In genomic region chr15:85677855-85678254, GRCm38 (mm10) we compare ENCODE assay signal across 8 mouse cellular contexts. TPM values are rescaled to one million over a fixed set of nuclear protein-coding genes. Genes with fewer than 3 reads are reported as not detected.
A peak's percentile ranks its signal among the peaks of the same experiment; 100 is the strongest.
DNase-seq lines count a peak whose midpoint lies in the region; ATAC-seq lines count a peak whose summit lies in the region.

No protein-coding gene starts in this region.

- peak; percentile 79 for DNase-seq in layer of hippocampus, adult 11-12 months (ENCODE audit: low spot score)
- no peak for DNase-seq in layer of hippocampus, adult 9-10 months (ENCODE audit: low spot score)
- peak; percentile 86 to 87 for DNase-seq in cerebellum, adult 18-20 months
- peak; percentile 68 to 85 for DNase-seq in heart, postnatal 14 days
- peak; percentile 84 for DNase-seq in lung, postnatal 36 days
- no peak for DNase-seq in B cell, adult 2 months
- DNase-seq in thymus, postnatal 10 days (ENCODE audit: low spot score in 2 of 2): no peak

- no peak for ATAC-seq in erythroblast, adult 5-6 weeks (replicated peaks; ENCODE audit: low FRiP score, poor library complexity, severe bottlenecking)

- intact Hi-C loops in heart, postnatal 14 days (cut with DNase I): no loop called here

RNA-seq across cellular contexts. Expression of gene Ppara, which starts 56.9 kb away (rescaled TPM):
- total RNA-seq in heart, postnatal 14 days (2021): 10 to 100 TPM; 50.7 to 60.1 TPM
- not detected in 2 replicates for total RNA-seq in erythroblast, adult 5-6 weeks (2015; ENCODE audit: low replicate concordance)
- total RNA-seq in erythroblast, adult 5-6 weeks (2017; ENCODE audit: low replicate concordance): not detected in 2 replicates

Comparison
In these comparisons a context has a peak if more than half of its experiments do, and no peak if none do; other contexts are left out.
1. DNase-seq: peak in layer of hippocampus, adult 11-12 months (single experiment), cerebellum, adult 18-20 months (2 of 2), heart, postnatal 14 days (2 of 2) and lung, postnatal 36 days (single experiment); none in layer of hippocampus, adult 9-10 months (single experiment), B cell, adult 2 months (0 of 2) and thymus, postnatal 10 days (0 of 2).
2. RNA of gene Ppara, which starts 56.9 kb away (total RNA-seq): 50.7 to 60.1 TPM in heart, postnatal 14 days; not detected in erythroblast, adult 5-6 weeks; every median in the first group is over 10 times any median in the second.